Mouse (Mus musculus): ENCODE results near the gene Agfg1.

DNA sequence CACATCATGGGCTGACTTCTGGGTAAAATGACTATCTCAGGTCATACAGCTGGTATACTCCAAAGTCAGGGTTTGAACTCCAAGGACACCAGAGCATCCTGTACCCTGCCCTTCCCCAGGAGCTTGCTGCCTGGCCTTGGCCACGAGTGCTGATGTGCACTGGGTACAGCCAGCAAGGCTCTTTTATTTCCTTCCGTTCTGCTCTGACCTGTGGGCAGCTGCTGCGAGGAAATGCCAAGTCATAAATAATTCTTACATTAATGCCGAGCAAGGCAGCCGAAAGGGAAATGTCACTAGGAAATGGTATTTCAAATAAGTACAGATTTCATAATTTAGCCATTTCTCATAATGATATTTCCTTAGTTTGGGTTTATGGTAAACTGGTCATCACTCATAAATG is 41.0 kb upstream of the Agfg1 start:
- no peak for TF ChIP-seq MYOG (IDR thresholded peaks at IDR 0.05; ENCODE audit: control insufficient read depth in 1 of 3, insufficient read depth in 1 of 3, insufficient read length in 2 of 3, low read depth in 2 of 3)
- no peak for TF ChIP-seq MAX (IDR thresholded peaks at IDR 0.05; ENCODE audit: low read depth)
- no peak for TF ChIP-seq POLR2A (IDR thresholded peaks at IDR 0.05; ENCODE audit: insufficient read length, low read depth)
- no peak for TF ChIP-seq TCF12 (IDR thresholded peaks at IDR 0.05; ENCODE audit: insufficient read depth, poor library complexity, severe bottlenecking)
- TF ChIP-seq E2F4 (IDR thresholded peaks at IDR 0.05; ENCODE audit: insufficient read depth): no peak
- no peak for TF ChIP-seq MYOD1 (IDR thresholded peaks at IDR 0.05; ENCODE audit: control insufficient read depth in 1 of 3, insufficient read length in 2 of 3, low read depth in 2 of 3)

Measured in myocyte (in vitro differentiated cells).